ENCODE assay signal across 8 mouse cellular contexts in the genomic region with DNA sequence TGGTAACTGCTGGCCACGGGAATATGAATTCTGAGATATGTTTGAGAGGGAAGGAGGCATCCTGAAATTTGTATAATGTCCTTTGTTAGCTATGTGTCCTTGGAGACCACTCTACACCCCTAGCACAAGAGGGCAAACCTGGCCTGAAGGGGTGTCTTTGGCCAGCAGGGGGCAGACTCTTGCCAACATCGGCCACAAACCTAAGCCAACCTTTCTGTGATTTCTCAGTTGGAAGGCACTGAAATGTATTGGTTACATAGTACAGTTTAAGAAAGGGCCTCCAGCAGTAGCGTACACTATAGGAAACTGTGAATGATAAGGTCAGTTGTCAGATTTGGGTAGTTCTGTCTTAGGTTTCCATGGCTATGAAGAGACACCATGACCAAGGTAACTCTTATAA. TPM values are rescaled to one million over a fixed set of nuclear protein-coding genes. Genes with fewer than 3 reads are reported as not detected.
DNase-seq lines count a peak whose midpoint lies in the region; ATAC-seq and TF ChIP-seq lines count a peak whose summit lies in the region.

No protein-coding gene starts in this region.

- no peak overlapping the region for H3K4me3 ChIP-seq in heart, embryonic 10.5 days
- H3K4me3 ChIP-seq in testis, adult 2 months (ENCODE audit: control insufficient read depth, low read depth, low read length) = no peak overlapping the region
- H3K4me3 ChIP-seq in bone marrow, adult 2 months (replicated peaks; ENCODE audit: control insufficient read depth, low read depth, low read length) = no peak overlapping the region

- no peak for TF ChIP-seq POLR2A in testis, adult 2 months (IDR thresholded peaks at IDR 0.05; ENCODE audit: control insufficient read depth, low read depth, low read length)
- TF ChIP-seq POLR2A in bone marrow, adult 2 months (IDR thresholded peaks at IDR 0.05; ENCODE audit: borderline replicate concordance, control insufficient read depth, low read depth, low read length) = no peak

- H3K27ac ChIP-seq in heart, embryonic 10.5 days = no peak overlapping the region
- no peak overlapping the region for H3K27ac ChIP-seq in testis, adult 2 months (ENCODE audit: control insufficient read depth, insufficient read depth, low read depth, low read length)
- no peak overlapping the region for H3K27ac ChIP-seq in bone marrow, adult 2 months (ENCODE audit: control insufficient read depth, insufficient read depth, low read depth, low read length, poor library complexity)

- DNase-seq in heart, postnatal 14 days = peak; percentile 53 to 69
- DNase-seq in heart, embryonic 10.5 days (ENCODE audit: low spot score) = no peak
- DNase-seq in testis, postnatal 14 days (ENCODE audit: low spot score) = no peak
- DNase-seq in kidney, postnatal 36 days = peak; percentile 51 to 86

- peaks cover 24% of the 10 kb centered on the region for H3K4me1 ChIP-seq in heart, embryonic 10.5 days
- no peaks in the 10 kb centered on the region; the same call in 1 of the 2 replicates for H3K4me1 ChIP-seq in testis, adult 2 months (ENCODE audit: control insufficient read depth, insufficient read depth, low read length)
- peaks cover 14% of the 10 kb centered on the region for H3K4me1 ChIP-seq in bone marrow, adult 2 months (ENCODE audit: control insufficient read depth, insufficient read depth, low read length)

- H3K27me3 ChIP-seq in heart, embryonic 10.5 days (ENCODE audit: insufficient read depth, poor library complexity, severe bottlenecking) = peaks cover 27% of the 10 kb centered on the region; the same call in 1 of the 2 replicates
- H3K27me3 ChIP-seq in testis, adult 2 months (ENCODE audit: control insufficient read depth, insufficient read depth, low read length) = no peaks in the 10 kb centered on the region

- no peaks in the 10 kb centered on the region for H3K9me3 ChIP-seq in heart, embryonic 10.5 days

- H3K36me3 ChIP-seq in heart, embryonic 10.5 days = no peaks in the 10 kb centered on the region
- no peaks in the 10 kb centered on the region for H3K36me3 ChIP-seq in testis, adult 2 months (ENCODE audit: control insufficient read depth, insufficient read depth, low read length)

- peak; percentile 69; the same call in 1 of the 2 replicates for TF ChIP-seq CTCF in testis, adult 2 months (IDR thresholded peaks at IDR 0.05; ENCODE audit: control insufficient read depth, insufficient read depth, insufficient replicate concordance, low read depth, low read length)
- peak; percentile 91 for TF ChIP-seq CTCF in bone marrow, adult 2 months (IDR thresholded peaks at IDR 0.05; ENCODE audit: control insufficient read depth, insufficient read depth, low read length)

- peak; percentile 58 for ATAC-seq in neutrophil, adult 5-6 weeks (ENCODE audit: extremely low read depth, insufficient number of reproducible peaks, low FRiP score, poor library complexity, severe bottlenecking)
- ATAC-seq in erythroid progenitor cell, adult 5-6 weeks (replicated peaks; ENCODE audit: low FRiP score, poor library complexity, severe bottlenecking) = no peak

- intact Hi-C loops in heart, postnatal 14 days (cut with DNase I) = loop anchor here (5.0 kb wide), 1 partner anchor 51 kb away; no protein-coding TSS in a partner anchor

- WGBS in heart, embryonic 10.5 days = 22% methylated on average over 3 of the region's 3 CpGs
- WGBS in bone marrow, adult 2 months = 12% methylated on average over 3 of the region's 3 CpGs

RNA-seq across cellular contexts. Expression of gene Kif21b, which starts 15.0 kb away (rescaled TPM):
- total RNA-seq in heart, postnatal 14 days (2021) = 1 to 10 TPM; 1.2 to 4.3 TPM
- polyA plus RNA-seq in heart, embryonic 10.5 days (2016; fragmentation: Nextera tagmentation; extraction: Ambion mirVana) = 4.6 and 5.4 TPM in 2 replicates
- polyA plus RNA-seq in testis, adult 2 months (2012; rRNA removed) = 23.9 and 35.6 TPM in 2 replicates
- polyA plus RNA-seq in bone marrow, adult 2 months (2011; ENCODE audit: insufficient read depth, insufficient read length, low replicate concordance, missing spikeins) = 22.5 and 40.5 TPM in 2 replicates
- total RNA-seq in neutrophil, adult 5-6 weeks (2017) = 175 and 183 TPM in 2 replicates
- total RNA-seq in erythroid progenitor cell, adult 5-6 weeks (2015; ENCODE audit: low replicate concordance) = 23.4 and 36.0 TPM in 2 replicates
- total RNA-seq in erythroid progenitor cell, adult 5-6 weeks (2017; ENCODE audit: low replicate concordance) = 4.4 and 5.0 TPM in 2 replicates

Comparison
In these comparisons a context has a peak if more than half of its experiments do, and no peak if none do; other contexts are left out.
1. DNase-seq: peak in heart, postnatal 14 days (2 of 2) and kidney, postnatal 36 days (2 of 2); none in heart, embryonic 10.5 days (single experiment) and testis, postnatal 14 days (single experiment).